Comparison of ENCODE assay signal across 13 mouse cellular contexts in the genomic region with DNA sequence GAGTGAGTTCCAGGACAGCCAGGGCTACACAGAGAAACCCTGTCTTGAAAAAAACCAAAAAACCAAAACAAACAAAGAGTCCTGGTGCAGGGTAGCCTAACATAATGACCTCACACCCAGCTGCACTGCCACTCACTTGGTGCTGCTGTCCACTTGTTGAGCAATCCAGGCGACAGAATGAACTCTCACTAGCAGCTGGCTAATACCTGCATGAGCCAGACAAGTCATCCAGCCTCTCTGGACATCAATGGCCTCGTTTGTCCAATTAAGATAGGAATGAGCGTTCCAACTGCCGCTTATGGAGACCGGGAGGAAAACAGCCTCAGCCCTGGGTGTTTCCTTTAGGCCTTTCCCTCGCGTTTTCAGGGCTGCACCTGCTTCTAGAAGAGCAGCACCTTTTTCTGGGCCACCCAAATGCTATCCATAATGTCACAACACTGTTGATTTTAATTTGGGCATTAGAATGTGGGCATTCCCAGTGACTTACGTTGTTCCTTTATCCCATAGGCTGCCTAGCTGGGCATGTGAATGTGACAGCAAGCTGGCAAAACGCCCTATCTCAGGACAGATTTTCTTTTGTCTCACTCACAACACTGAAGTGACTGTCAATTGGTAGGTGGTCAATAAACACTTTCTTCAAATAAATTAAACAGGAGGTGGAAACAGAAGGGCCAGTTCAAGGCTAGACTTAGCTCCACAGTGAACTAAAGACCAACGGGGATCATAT. TPM values are rescaled to one million over a fixed set of nuclear protein-coding genes. Genes with fewer than 3 reads are reported as not detected.
DNase-seq lines count a peak whose midpoint lies in the region; ATAC-seq lines count a peak whose summit lies in the region.
"Had no signal": no experiment of that assay in that cellular context is flagged by ENCODE, and none has a peak within 500 bp of the region (broad histone marks: within the 10 kb centered on the region; RNA-seq: fewer than 3 reads in every experiment).

No protein-coding gene starts in this region.

- peaks cover 53% of the 10 kb centered on the region for H3K4me1 ChIP-seq in hindbrain, embryonic 10.5 days (replicated peaks)
- peaks cover 5% of the 10 kb centered on the region for H3K4me1 ChIP-seq in hindbrain, embryonic 16.5 days (ENCODE audit: control insufficient read depth, insufficient read depth, low read depth, low read length)
- peaks cover 6% of the 10 kb centered on the region for H3K4me1 ChIP-seq in neural tube, embryonic 11.5 days (ENCODE audit: control insufficient read depth, insufficient read depth, low read length)
- H3K4me1 ChIP-seq in neural tube, embryonic 15.5 days, result peaks cover 3% of the 10 kb centered on the region; the same call in 1 of the 2 replicates
- H3K4me1 ChIP-seq in forebrain, embryonic 15.5 days, result peaks cover 32% of the 10 kb centered on the region
- H3K4me1 ChIP-seq: embryonic facial prominence, embryonic 15.5 days; limb, embryonic 12.5 days; stomach, embryonic 15.5 days had no signal

- 81% methylated on average over 10 of the region's 10 CpGs for WGBS in hindbrain, embryonic 10.5 days
- WGBS in hindbrain, embryonic 16.5 days, result 44% methylated on average over 10 of the region's 10 CpGs
- WGBS in neural tube, embryonic 11.5 days, result 70% methylated on average over 10 of the region's 10 CpGs
- WGBS in neural tube, embryonic 15.5 days, result 41% methylated on average over 10 of the region's 10 CpGs
- WGBS in forebrain, embryonic 15.5 days, result 7% methylated on average over 10 of the region's 10 CpGs

- no peaks in the 10 kb centered on the region for H3K27me3 ChIP-seq in hindbrain, embryonic 10.5 days (ENCODE audit: insufficient read depth, poor library complexity, severe bottlenecking)
- H3K27me3 ChIP-seq in hindbrain, embryonic 16.5 days (replicated peaks; ENCODE audit: control insufficient read depth, insufficient read depth, low read length), result no peaks in the 10 kb centered on the region
- no peaks in the 10 kb centered on the region for H3K27me3 ChIP-seq in neural tube, embryonic 11.5 days (ENCODE audit: control insufficient read depth, insufficient read depth, low read length)
- no peaks in the 10 kb centered on the region for H3K27me3 ChIP-seq in neural tube, embryonic 15.5 days (replicated peaks)
- no peaks in the 10 kb centered on the region for H3K27me3 ChIP-seq in forebrain, embryonic 15.5 days
- H3K27me3 ChIP-seq: embryonic facial prominence, embryonic 15.5 days; limb, embryonic 12.5 days; stomach, embryonic 15.5 days had no signal

- peak overlapping the region; percentile 73 for H3K27ac ChIP-seq in hindbrain, embryonic 10.5 days
- no peak overlapping the region for H3K27ac ChIP-seq in hindbrain, embryonic 16.5 days (ENCODE audit: low read depth, low read length)
- peak overlapping the region; percentile 67; the same call in 1 of the 2 replicates for H3K27ac ChIP-seq in neural tube, embryonic 11.5 days (ENCODE audit: low read depth, low read length)
- H3K27ac ChIP-seq in neural tube, embryonic 15.5 days (replicated peaks), result no peak overlapping the region
- peak overlapping the region; percentile 67 for H3K27ac ChIP-seq in forebrain, embryonic 15.5 days (replicated peaks)
- H3K27ac ChIP-seq: embryonic facial prominence, embryonic 15.5 days; limb, embryonic 12.5 days; stomach, embryonic 15.5 days had no signal

- H3K4me2 ChIP-seq in hindbrain, embryonic 16.5 days (ENCODE audit: low read length), result no peak overlapping the region
- no peak overlapping the region for H3K4me2 ChIP-seq in neural tube, embryonic 11.5 days (ENCODE audit: low read depth)
- H3K4me2 ChIP-seq in neural tube, embryonic 15.5 days, result no peak overlapping the region
- no peak overlapping the region for H3K4me2 ChIP-seq in forebrain, embryonic 15.5 days (replicated peaks)
- H3K4me2 ChIP-seq: embryonic facial prominence, embryonic 15.5 days; limb, embryonic 12.5 days; stomach, embryonic 15.5 days had no signal

- DNase-seq in hindbrain, embryonic 10.5 days (ENCODE audit: low spot score), result no peak
- DNase-seq in neural tube, embryonic 11.5 days (ENCODE audit: low spot score), result no peak
- peak; percentile 66 for DNase-seq in retina, embryonic 14.5 days (ENCODE audit: low spot score)
- no peak for DNase-seq in adrenal gland, postnatal 36 days
- DNase-seq: cerebellum, postnatal 25 days; lung, postnatal 14 days had no signal

- H3K36me3 ChIP-seq in hindbrain, embryonic 10.5 days, result peaks cover 23% of the 10 kb centered on the region
- H3K36me3 ChIP-seq in hindbrain, embryonic 16.5 days (ENCODE audit: control insufficient read depth, insufficient read depth, low read length), result 0 out of 2 replicates have a peak, but pooled peaks cover 2% of the 10 kb centered on the region
- H3K36me3 ChIP-seq in neural tube, embryonic 11.5 days (ENCODE audit: control insufficient read depth, insufficient read depth, low read length), result peaks cover 2% of the 10 kb centered on the region; the same call in 1 of the 2 replicates
- peaks cover 3% of the 10 kb centered on the region for H3K36me3 ChIP-seq in neural tube, embryonic 15.5 days
- H3K36me3 ChIP-seq in forebrain, embryonic 15.5 days, result no peaks in the 10 kb centered on the region

- H3K4me3 ChIP-seq in hindbrain, embryonic 10.5 days, result no peak overlapping the region
- no peak overlapping the region for H3K4me3 ChIP-seq in hindbrain, embryonic 16.5 days (ENCODE audit: low read length)
- no peak overlapping the region for H3K4me3 ChIP-seq in neural tube, embryonic 11.5 days (ENCODE audit: low read depth, low read length)
- no peak overlapping the region for H3K4me3 ChIP-seq in neural tube, embryonic 15.5 days (replicated peaks)
- no peak overlapping the region for H3K4me3 ChIP-seq in forebrain, embryonic 15.5 days
- H3K4me3 ChIP-seq: embryonic facial prominence, embryonic 15.5 days; limb, embryonic 12.5 days; stomach, embryonic 15.5 days had no signal

- H3K9ac ChIP-seq in hindbrain, embryonic 16.5 days (ENCODE audit: low read depth, low read length), result no peak overlapping the region
- H3K9ac ChIP-seq in neural tube, embryonic 11.5 days (ENCODE audit: low read length), result no peak overlapping the region
- H3K9ac ChIP-seq in neural tube, embryonic 15.5 days (replicated peaks), result no peak overlapping the region
- H3K9ac ChIP-seq in forebrain, embryonic 15.5 days (replicated peaks), result no peak overlapping the region
- H3K9ac ChIP-seq: embryonic facial prominence, embryonic 15.5 days; limb, embryonic 12.5 days; stomach, embryonic 15.5 days had no signal

- no peak for ATAC-seq in hindbrain, embryonic 16.5 days
- no peak for ATAC-seq in neural tube, embryonic 11.5 days (ENCODE audit: insufficient read depth, low FRiP score, low TSS enrichment)
- ATAC-seq in neural tube, embryonic 15.5 days (ENCODE audit: low FRiP score), result no peak
- ATAC-seq in forebrain, embryonic 15.5 days (replicated peaks), result peak; percentile 53; the same call in 1 of the 2 replicates
- no peak for ATAC-seq in frontal cortex, adult (ENCODE audit: low TSS enrichment)

- no peaks in the 10 kb centered on the region for H3K9me3 ChIP-seq in hindbrain, embryonic 10.5 days
- no peaks in the 10 kb centered on the region for H3K9me3 ChIP-seq in hindbrain, embryonic 16.5 days (ENCODE audit: control insufficient read depth, low read length)
- H3K9me3 ChIP-seq in neural tube, embryonic 11.5 days (ENCODE audit: control insufficient read depth, low read length), result no peaks in the 10 kb centered on the region
- H3K9me3 ChIP-seq in neural tube, embryonic 15.5 days (replicated peaks), result no peaks in the 10 kb centered on the region
- H3K9me3 ChIP-seq in forebrain, embryonic 15.5 days, result no peaks in the 10 kb centered on the region
- H3K9me3 ChIP-seq: embryonic facial prominence, embryonic 15.5 days; limb, embryonic 12.5 days; stomach, embryonic 15.5 days had no signal

RNA-seq across cellular contexts. Expression of gene Zfp609, which starts 7.4 kb away (rescaled TPM):
- 6.8 and 9.2 TPM in 2 replicates for polyA plus RNA-seq in hindbrain, embryonic 10.5 days (2016; fragmentation: Nextera tagmentation; extraction: Ambion mirVana)
- 5.0 and 5.4 TPM in 2 replicates for polyA plus RNA-seq in hindbrain, embryonic 16.5 days (2015; fragmentation: Nextera tagmentation; extraction: Ambion mirVana)
- 9.1 and 9.2 TPM in 2 replicates for polyA plus RNA-seq in neural tube, embryonic 11.5 days (2014; fragmentation: Nextera tagmentation; extraction: Ambion mirVana)
- 6.8 and 7.1 TPM in 2 replicates for polyA plus RNA-seq in neural tube, embryonic 15.5 days (2015; fragmentation: Nextera tagmentation; extraction: Ambion mirVana)
- polyA plus RNA-seq in forebrain, embryonic 15.5 days (2015; fragmentation: Nextera tagmentation; extraction: Ambion mirVana), result 8.9 and 10.1 TPM in 2 replicates
- 10 to 100 TPM; 25.1 to 31.1 TPM for total RNA-seq in adrenal gland, postnatal 36 days (2021)

RNA-seq across cellular contexts. Expression of gene Pclaf, which starts 55.2 kb away (rescaled TPM):
- polyA plus RNA-seq in hindbrain, embryonic 10.5 days (2016; fragmentation: Nextera tagmentation; extraction: Ambion mirVana), result 187 and 280 TPM in 2 replicates
- polyA plus RNA-seq in hindbrain, embryonic 16.5 days (2015; fragmentation: Nextera tagmentation; extraction: Ambion mirVana), result 24.4 and 28.9 TPM in 2 replicates
- 203 and 215 TPM in 2 replicates for polyA plus RNA-seq in neural tube, embryonic 11.5 days (2014; fragmentation: Nextera tagmentation; extraction: Ambion mirVana)
- 21.2 and 64.0 TPM in 2 replicates for polyA plus RNA-seq in neural tube, embryonic 15.5 days (2015; fragmentation: Nextera tagmentation; extraction: Ambion mirVana)
- polyA plus RNA-seq in forebrain, embryonic 15.5 days (2015; fragmentation: Nextera tagmentation; extraction: Ambion mirVana), result 81.0 and 86.0 TPM in 2 replicates
- 1 to 10 TPM; 3.3 to 4.4 TPM for total RNA-seq in adrenal gland, postnatal 36 days (2021)

Comparison
In these comparisons a context has a peak if more than half of its experiments do, and no peak if none do; other contexts are left out.
1. H3K27ac ChIP-seq: peak in hindbrain, embryonic 10.5 days (single experiment), neural tube, embryonic 11.5 days (single experiment) and forebrain, embryonic 15.5 days (single experiment); none in hindbrain, embryonic 16.5 days (single experiment) and neural tube, embryonic 15.5 days (single experiment).